Mouse (Mus musculus): ENCODE measurements around the gene Nfix. TPM values are rescaled to one million over a fixed set of nuclear protein-coding genes. Genes with fewer than 3 reads are reported as not detected.

Nfix gene
- total RNA-seq, 1 experiment, result 0.89 TPM

DNA sequence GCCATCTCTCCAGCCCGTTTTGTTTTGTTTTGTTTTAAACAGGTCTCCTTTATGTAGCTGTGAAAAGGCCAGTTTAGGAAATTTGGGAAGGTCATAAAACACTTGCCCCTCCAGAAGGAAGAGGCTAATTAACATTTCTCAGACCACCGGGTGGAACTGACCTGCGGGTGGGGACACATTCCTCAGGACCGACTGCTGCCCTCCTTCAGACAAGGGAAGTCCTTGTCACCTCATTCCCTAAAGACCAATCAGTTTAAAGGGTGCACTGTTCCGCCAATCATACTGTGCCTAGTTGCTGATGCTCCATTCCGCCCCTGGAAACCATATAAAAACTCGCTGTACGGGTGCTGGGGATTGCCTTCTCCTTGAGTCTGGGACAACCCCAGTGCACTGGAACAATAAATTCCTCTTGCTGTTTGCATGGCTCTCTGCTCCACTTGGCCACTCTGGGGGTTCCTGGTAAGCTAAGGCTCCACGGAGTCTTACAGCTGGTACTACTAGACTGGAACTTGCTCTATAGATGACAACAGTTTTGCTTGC is 147.0 kb downstream of the Nfix start:
- Histone ChIP-seq H3K4me1 (ENCODE audit: control insufficient read depth in 2 of 2, insufficient read depth in 2 of 2, low read length in 2 of 2, poor library complexity in 1 of 2) (peaks cover 13 to 16% of the 10 kb centered on the region in 2 experiments), H3K9ac (ENCODE audit: insufficient read depth, low read depth, low read length, poor library complexity, severe bottlenecking) (no peak overlapping the region), H3K36me3 (ENCODE audit: control insufficient read depth, insufficient read depth, low read length, poor library complexity, severe bottlenecking) (no peaks in the 10 kb centered on the region), H3K27ac (ENCODE audit: insufficient read depth, low read depth, low read length, poor library complexity, severe bottlenecking) (no peak overlapping the region), H3K4me3 (ENCODE audit: insufficient read depth in 1 of 2, low read depth in 1 of 2, low read length in 2 of 2, poor library complexity in 1 of 2, severe bottlenecking in 1 of 2) (no peak overlapping the region), H3K9me3 (ENCODE audit: control insufficient read depth, insufficient read depth, low read depth, low read length) (no peaks in the 10 kb centered on the region)
- TF ChIP-seq ZNF384 (IDR thresholded peaks at IDR 0.05; ENCODE audit: low read depth, low read length) (no peak), CHD2 (IDR thresholded peaks at IDR 0.05; ENCODE audit: low read depth, low read length) (no peak), ZC3H11A (IDR thresholded peaks at IDR 0.05; ENCODE audit: borderline replicate concordance, low read depth, low read length) (no peak)
- DNase-seq (ENCODE audit: low read depth, low spot score), result no peak
- in situ Hi-C loops (cut with MboI; ENCODE audit: low sequenced_read_pairs in 2 of 2, unreplicated experiment in 2 of 2), result no loop called here

- Histone ChIP-seq H3K36me3 (ENCODE audit: control insufficient read depth, insufficient read depth, low read length, poor library complexity, severe bottlenecking) (no peaks in the 10 kb centered on the region), H3K27ac (ENCODE audit: insufficient read depth, low read depth, low read length, poor library complexity, severe bottlenecking) (peak overlapping the region; percentile 86), H3K9ac (ENCODE audit: insufficient read depth, low read depth, low read length, poor library complexity, severe bottlenecking) (peak overlapping the region; percentile 69; the same call in 1 of the 2 replicates), H3K4me3 (ENCODE audit: insufficient read depth in 1 of 2, low read depth in 1 of 2, low read length in 2 of 2, poor library complexity in 1 of 2, severe bottlenecking in 1 of 2) (peak overlapping the region; percentile 24 to 32; a peak in 3 of 4 replicates), H3K9me3 (ENCODE audit: control insufficient read depth, insufficient read depth, low read depth, low read length) (no peaks in the 10 kb centered on the region), H3K4me1 (ENCODE audit: control insufficient read depth in 2 of 2, insufficient read depth in 2 of 2, low read length in 2 of 2, poor library complexity in 1 of 2) (peaks cover 6 to 9% of the 10 kb centered on the region in 2 experiments; a peak in 3 of 4 replicates)
- in situ Hi-C loops (cut with MboI; ENCODE audit: low sequenced_read_pairs in 2 of 2, unreplicated experiment in 2 of 2), result no loop called here
- DNase-seq (ENCODE audit: low read depth, low spot score), result no peak
- TF ChIP-seq HCFC1 (IDR thresholded peaks at IDR 0.05; ENCODE audit: borderline replicate concordance, insufficient read depth, low read length), result 0 out of 2 replicates have a peak, but pooled peaks have one; percentile 25
- no peak for TF ChIP-seq MAFK (IDR thresholded peaks at IDR 0.05; ENCODE audit: insufficient read depth, low read depth, low read length)
Observed at GRCm38 (mm10) chr8:84650213-84650612, 149.9 kb downstream of the Nfix start.

Other genes starting within 250 kb of the Nfix start
- gene Ier2, start 137.5 kb downstream of the Nfix start, total RNA-seq (2012; rRNA removed), result 49.3 and 49.7 TPM in 2 replicates
- 260 and 334 TPM in 2 replicates for gene Trmt1, start 114.0 kb downstream of the Nfix start, total RNA-seq (2012; rRNA removed)
- gene Nacc1, start 112.5 kb downstream of the Nfix start, total RNA-seq (2012; rRNA removed), result 75.4 and 85.5 TPM in 2 replicates
- gene Lyl1, start 98.9 kb downstream of the Nfix start, total RNA-seq (2012; rRNA removed), result 0.49 and 0.74 TPM in 2 replicates
- gene G430095P16Rik, start 77.3 kb downstream of the Nfix start, total RNA-seq (2012; rRNA removed), result 1.5 and 2.1 TPM in 2 replicates
- 1.0 and 1.4 TPM in 2 replicates for gene Dand5, start 22.5 kb upstream of the Nfix start, total RNA-seq (2012; rRNA removed)
- 24.7 and 30.8 TPM in 2 replicates for gene Gadd45gip1, start 31.2 kb upstream of the Nfix start, total RNA-seq (2012; rRNA removed)
- gene Rad23a, start 40.3 kb upstream of the Nfix start, total RNA-seq (2012; rRNA removed), result 76.7 and 76.8 TPM in 2 replicates
- gene Calr, start 46.6 kb upstream of the Nfix start, total RNA-seq (2012; rRNA removed), result 1,121 and 1,357 TPM in 2 replicates
- 123 and 137 TPM in 2 replicates for gene Farsa, start 56.6 kb upstream of the Nfix start, total RNA-seq (2012; rRNA removed)
- gene Syce2, start 71.8 kb upstream of the Nfix start, total RNA-seq (2012; rRNA removed), result 34.7 and 42.3 TPM in 2 replicates
- gene Gcdh, start 93.6 kb upstream of the Nfix start, total RNA-seq (2012; rRNA removed), result 36.3 and 57.2 TPM in 2 replicates
- gene Klf1, start 101.6 kb upstream of the Nfix start, total RNA-seq (2012; rRNA removed), result 0.31 and 0.53 TPM in 2 replicates
- 23.7 and 29.5 TPM in 2 replicates for gene Dnase2a, start 108.2 kb upstream of the Nfix start, total RNA-seq (2012; rRNA removed)
- gene Mast1, start 137.0 kb upstream of the Nfix start, total RNA-seq (2012; rRNA removed), result 1.4 and 2.5 TPM in 2 replicates
- gene Rtbdn, start 146.6 kb upstream of the Nfix start, total RNA-seq (2012; rRNA removed), result 0.13 TPM in 1 of 2 replicates, not detected in the other
- not detected in 2 replicates for gene Gm49661, start 169.1 kb upstream of the Nfix start, total RNA-seq (2012; rRNA removed)
- gene Prdx2, start 169.2 kb upstream of the Nfix start, total RNA-seq (2012; rRNA removed), result 259 and 328 TPM in 2 replicates
- 160 and 174 TPM in 2 replicates for gene Rnaseh2a, start 169.4 kb upstream of the Nfix start, total RNA-seq (2012; rRNA removed)
- gene Junb, start 178.4 kb upstream of the Nfix start, total RNA-seq (2012; rRNA removed), result 53.8 and 57.6 TPM in 2 replicates
- 28.6 and 52.9 TPM in 2 replicates for gene Hook2, start 190.3 kb upstream of the Nfix start, total RNA-seq (2012; rRNA removed)
- 0.22 and 0.48 TPM in 2 replicates for gene Best2, start 214.2 kb upstream of the Nfix start, total RNA-seq (2012; rRNA removed)
- gene Asna1, start 224.9 kb upstream of the Nfix start, total RNA-seq (2012; rRNA removed), result 237 and 266 TPM in 2 replicates
- gene Trir, start 226.5 kb upstream of the Nfix start, total RNA-seq (2012; rRNA removed), result 161 and 181 TPM in 2 replicates
- gene Tnpo2, start 236.6 kb upstream of the Nfix start, total RNA-seq (2012; rRNA removed), result 88.4 and 101 TPM in 2 replicates

Measured in ES-E14 (cell line).